Mouse (Mus musculus) liver, postnatal 0 days (tissue): ENCODE measurements at regions not wholly inside any gene's neighbourhood (a gene's known extent, or its start where the extent isn't known, plus 50 kb on each side); places are given as distances from the start of the nearest gene placed in this dataset.

Experiments
- CTCF ChIP-seq: sonication (generic); IDR thresholded peaks from 2 replicates; pipeline ENCODE4 v1.5.1; 2016; ENCODE audit warnings: antibody characterized with exemption, low read depth
- EP300 ChIP-seq: IDR thresholded peaks from 2 replicates; pipeline ENCODE4 v1.6.1; 2016; ENCODE audit warnings: antibody characterized with exemption, low read depth, mild to moderate bottlenecking

DNA sequence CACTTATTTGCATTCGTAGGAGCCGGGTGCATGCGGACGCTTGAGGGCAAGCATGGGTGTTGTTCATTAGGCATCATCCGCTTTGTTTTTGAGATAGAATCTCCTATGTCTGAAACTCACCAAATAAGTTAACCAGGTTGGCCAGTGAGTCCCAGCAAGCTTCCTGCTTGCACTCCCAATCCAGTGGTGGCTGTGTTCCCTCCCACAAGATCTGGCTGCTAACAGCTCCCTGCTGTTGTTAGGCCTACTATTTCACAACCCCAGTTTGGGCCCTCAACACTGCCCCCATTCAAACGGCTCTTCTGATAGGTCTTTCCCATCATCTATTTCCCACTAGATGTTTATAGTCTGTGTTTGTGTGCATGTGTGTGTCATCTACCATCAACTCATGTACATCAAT is 56.3 kb upstream of the Rgma start:
- TF ChIP-seq CTCF (no peak), EP300 (no peak)
